Mouse (Mus musculus): ENCODE measurements around the gene Pck1. TPM values are rescaled to one million over a fixed set of nuclear protein-coding genes. Genes with fewer than 3 reads are reported as not detected.

Gene Pck1
- polyA plus RNA-seq, 1 experiment from 2014 or later, result 703 TPM

GRCm38 (mm10) chr2:173168411-173168851 lies 15.6 kb downstream of the Pck1 start:
- Histone ChIP-seq H3K27me3 (ENCODE audit: insufficient read depth, low read length) (0 out of 2 replicates have a peak, but pooled peaks cover 3% of the 10 kb centered on the region), H3K9ac (replicated peaks) (no peak overlapping the region), H3K36me3 (replicated peaks; ENCODE audit: insufficient read depth, low read length) (no peaks in the 10 kb centered on the region), H3K27ac (ENCODE audit: low read depth) (no peak overlapping the region), H3K4me3 (ENCODE audit: low read depth, low read length) (no peak overlapping the region), H3K9me3 (ENCODE audit: low read length) (no peaks in the 10 kb centered on the region), H3K4me2 (ENCODE audit: low read depth, low read length) (no peak overlapping the region), H3K4me1 (ENCODE audit: insufficient read depth) (peaks cover 23% of the 10 kb centered on the region)
- DNase-seq, result no peak
- TF ChIP-seq CTCF (IDR thresholded peaks at IDR 0.05; ENCODE audit: low read depth), result no peak
- TF ChIP-seq EP300 (IDR thresholded peaks at IDR 0.05; ENCODE audit: low read depth), result no peak
- WGBS (ENCODE audit: insufficient replicate concordance), result 71% methylated on average over 5 of the region's 5 CpGs
- ATAC-seq, result no peak

DNA sequence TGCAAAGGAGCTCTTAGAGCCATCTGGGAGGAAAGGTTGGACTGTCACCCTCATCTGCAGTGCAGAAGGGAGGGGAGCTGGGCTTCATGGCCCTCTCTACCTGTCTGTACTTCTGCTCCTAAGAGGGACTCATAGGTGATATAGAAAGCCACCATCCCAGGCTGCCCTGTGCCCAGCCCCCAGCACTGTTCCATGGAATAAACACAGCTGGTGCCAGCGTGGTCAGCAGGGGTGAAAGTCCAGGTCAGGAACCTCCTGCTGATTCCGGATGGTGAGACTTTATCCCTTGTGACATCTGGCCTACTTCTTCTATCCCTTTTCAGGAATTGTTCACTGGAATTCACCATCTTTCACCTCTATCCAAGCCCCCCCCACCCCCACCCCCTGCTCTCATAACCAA lies 17.2 kb downstream of the Pck1 start:
- Histone ChIP-seq H3K4me1 (ENCODE audit: insufficient read depth) (peaks cover 33% of the 10 kb centered on the region), H3K4me3 (ENCODE audit: low read depth, low read length) (no peak overlapping the region), H3K4me2 (ENCODE audit: low read depth, low read length) (no peak overlapping the region), H3K27me3 (ENCODE audit: insufficient read depth, low read length) (0 out of 2 replicates have a peak, but pooled peaks cover 3% of the 10 kb centered on the region), H3K27ac (ENCODE audit: low read depth) (peak overlapping the region; percentile 75), H3K9ac (replicated peaks) (no peak overlapping the region), H3K9me3 (ENCODE audit: low read length) (no peaks in the 10 kb centered on the region), H3K36me3 (replicated peaks; ENCODE audit: insufficient read depth, low read length) (no peaks in the 10 kb centered on the region)
- WGBS (ENCODE audit: insufficient replicate concordance), result 63% methylated on average over 2 of the region's 2 CpGs
- ATAC-seq (peak; percentile 91), DNase-seq (peak; percentile 82)
- TF ChIP-seq CTCF (IDR thresholded peaks at IDR 0.05; ENCODE audit: low read depth) (no peak), EP300 (IDR thresholded peaks at IDR 0.05; ENCODE audit: low read depth) (peak; percentile 90)

DNA sequence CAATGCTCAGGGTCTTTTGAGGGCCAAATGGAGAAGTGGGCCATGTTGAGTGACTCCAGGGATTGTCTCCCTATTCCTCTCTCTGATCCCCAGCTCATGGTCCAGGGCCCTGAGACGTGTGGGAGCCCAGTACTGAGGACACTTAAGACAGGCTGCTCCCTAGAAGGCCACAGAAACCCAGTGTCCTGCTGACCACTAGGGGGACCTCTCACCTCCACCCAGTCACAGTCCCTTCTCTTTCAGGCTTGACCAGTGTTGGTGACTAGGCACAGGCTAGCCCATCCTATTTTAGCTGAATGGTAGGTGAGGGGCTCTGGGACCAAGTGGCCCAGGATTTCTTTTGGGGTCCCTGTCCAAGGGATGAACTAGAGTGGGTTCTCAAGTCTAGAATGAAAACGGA lies 17.9 kb downstream of the Pck1 start:
- Histone ChIP-seq H3K4me2 (ENCODE audit: low read depth, low read length) (no peak overlapping the region), H3K4me1 (ENCODE audit: insufficient read depth) (peaks cover 33% of the 10 kb centered on the region), H3K9me3 (ENCODE audit: low read length) (0 out of 2 replicates have a peak, but pooled peaks cover 5% of the 10 kb centered on the region), H3K36me3 (replicated peaks; ENCODE audit: insufficient read depth, low read length) (no peaks in the 10 kb centered on the region), H3K9ac (replicated peaks) (no peak overlapping the region), H3K4me3 (ENCODE audit: low read depth, low read length) (no peak overlapping the region), H3K27ac (ENCODE audit: low read depth) (peak overlapping the region; percentile 75), H3K27me3 (ENCODE audit: insufficient read depth, low read length) (0 out of 2 replicates have a peak, but pooled peaks cover 3% of the 10 kb centered on the region)
- peak; percentile 66 for TF ChIP-seq CTCF (IDR thresholded peaks at IDR 0.05; ENCODE audit: low read depth)
- no peak for TF ChIP-seq EP300 (IDR thresholded peaks at IDR 0.05; ENCODE audit: low read depth)
- no peak for ATAC-seq
- peak; percentile 22 for DNase-seq
- WGBS (ENCODE audit: insufficient replicate concordance), result 39% methylated on average over 2 of the region's 2 CpGs

DNA sequence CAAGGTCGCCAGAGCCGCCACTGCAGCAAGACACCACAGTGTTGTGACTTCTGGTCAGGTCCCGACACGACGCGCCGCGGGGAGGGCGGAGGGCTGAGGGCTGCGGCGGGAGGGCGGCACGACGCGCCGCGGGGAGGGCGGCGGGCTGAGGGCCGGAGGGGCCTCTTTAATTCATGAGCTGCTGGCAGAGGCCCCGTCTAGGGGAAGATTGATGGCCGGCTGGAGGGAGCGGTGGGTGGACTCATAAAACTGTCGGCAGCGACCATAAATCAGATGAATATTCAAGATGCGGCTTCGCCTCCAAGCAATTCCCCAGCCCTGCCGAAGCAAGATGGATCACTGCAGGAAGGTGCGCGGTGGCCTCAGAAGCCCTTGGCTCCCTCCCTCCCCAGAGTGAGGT lies 18.6 kb downstream of the Pck1 start:
- 0 out of 2 replicates have a peak overlapping the region, but pooled peaks have one; percentile 10 for H3K4me3 ChIP-seq (ENCODE audit: low read depth, low read length)
- WGBS (ENCODE audit: insufficient replicate concordance), result 8% methylated on average over 30 of the region's 30 CpGs

GRCm38 (mm10) chr2:173171956-173172355 lies 19.1 kb downstream of the Pck1 start:
- peak; percentile 20 for DNase-seq
- TF ChIP-seq CTCF (IDR thresholded peaks at IDR 0.05; ENCODE audit: low read depth) (no peak), EP300 (IDR thresholded peaks at IDR 0.05; ENCODE audit: low read depth) (no peak)
- H3K4me1 ChIP-seq (ENCODE audit: insufficient read depth), result peaks cover 33% of the 10 kb centered on the region
- no peak overlapping the region for H3K4me2 ChIP-seq (ENCODE audit: low read depth, low read length)
- no peak overlapping the region for H3K4me3 ChIP-seq (ENCODE audit: low read depth, low read length)
- no peak overlapping the region for H3K9ac ChIP-seq (replicated peaks)
- H3K36me3 ChIP-seq (replicated peaks; ENCODE audit: insufficient read depth, low read length), result no peaks in the 10 kb centered on the region
- 0 out of 2 replicates have a peak, but pooled peaks cover 7% of the 10 kb centered on the region for H3K9me3 ChIP-seq (ENCODE audit: low read length)
- no peak overlapping the region for H3K27ac ChIP-seq (ENCODE audit: low read depth)
- H3K27me3 ChIP-seq (ENCODE audit: insufficient read depth, low read length), result 0 out of 2 replicates have a peak, but pooled peaks cover 3% of the 10 kb centered on the region
- no peak for ATAC-seq
- WGBS (ENCODE audit: insufficient replicate concordance), result 47% methylated on average over 5 of the region's 5 CpGs

More for the DNA sequence above, 18.6 kb downstream of the Pck1 start:
- 0 out of 2 replicates have a peak, but pooled peaks cover 3% of the 10 kb centered on the region for H3K27me3 ChIP-seq (ENCODE audit: insufficient read depth, low read length)
- no peak overlapping the region for H3K9ac ChIP-seq (replicated peaks)
- 0 out of 2 replicates have a peak, but pooled peaks cover 7% of the 10 kb centered on the region for H3K9me3 ChIP-seq (ENCODE audit: low read length)
- no peaks in the 10 kb centered on the region for H3K36me3 ChIP-seq (replicated peaks; ENCODE audit: insufficient read depth, low read length)
- H3K4me1 ChIP-seq (ENCODE audit: insufficient read depth), result peaks cover 33% of the 10 kb centered on the region
- H3K27ac ChIP-seq (ENCODE audit: low read depth), result no peak overlapping the region
- DNase-seq, result peak; percentile 37
- ATAC-seq, result no peak
- H3K4me2 ChIP-seq (ENCODE audit: low read depth, low read length), result peak overlapping the region; percentile 45; the same call in 1 of the 2 replicates
- no peak for TF ChIP-seq CTCF (IDR thresholded peaks at IDR 0.05; ENCODE audit: low read depth)
- no peak for TF ChIP-seq EP300 (IDR thresholded peaks at IDR 0.05; ENCODE audit: low read depth)

DNA sequence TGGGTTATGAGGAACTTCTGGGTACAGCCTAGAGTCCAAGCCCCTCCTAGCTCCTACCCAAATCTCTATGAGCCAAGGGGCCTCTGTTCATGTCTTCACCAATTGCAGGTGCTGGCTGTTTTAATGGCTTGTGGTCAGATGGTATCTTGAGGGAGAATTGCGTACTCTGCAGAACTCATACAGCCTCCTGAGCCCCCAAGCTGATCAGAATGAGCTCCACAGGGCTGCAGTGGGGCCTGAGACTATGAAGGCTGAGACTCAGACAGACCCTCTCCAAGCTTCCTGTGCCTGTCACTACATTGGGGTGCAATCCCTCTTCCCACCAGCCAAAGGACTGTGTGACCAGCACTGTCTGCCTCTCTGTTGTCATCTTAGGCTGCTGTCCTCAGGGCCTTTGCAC lies 19.5 kb downstream of the Pck1 start:
- no peak for DNase-seq
- TF ChIP-seq CTCF (IDR thresholded peaks at IDR 0.05; ENCODE audit: low read depth) (no peak), EP300 (IDR thresholded peaks at IDR 0.05; ENCODE audit: low read depth) (no peak)
- no peak for ATAC-seq
- no peak overlapping the region for H3K4me3 ChIP-seq (ENCODE audit: low read depth, low read length)
- no peak overlapping the region for H3K9ac ChIP-seq (replicated peaks)
- H3K36me3 ChIP-seq (replicated peaks; ENCODE audit: insufficient read depth, low read length), result no peaks in the 10 kb centered on the region
- H3K27ac ChIP-seq (ENCODE audit: low read depth), result no peak overlapping the region
- H3K27me3 ChIP-seq (ENCODE audit: insufficient read depth, low read length), result 0 out of 2 replicates have a peak, but pooled peaks cover 3% of the 10 kb centered on the region
- 42% methylated on average over 1 of the region's 1 CpGs for WGBS (ENCODE audit: insufficient replicate concordance)
- H3K4me1 ChIP-seq (ENCODE audit: insufficient read depth), result peaks cover 33% of the 10 kb centered on the region
- H3K4me2 ChIP-seq (ENCODE audit: low read depth, low read length), result no peak overlapping the region
- H3K9me3 ChIP-seq (ENCODE audit: low read length), result 0 out of 2 replicates have a peak, but pooled peaks cover 7% of the 10 kb centered on the region
